Mouse (Mus musculus): ENCODE measurements around the gene Snapc2.
A peak's percentile ranks its signal among the peaks of the same experiment; 100 is the strongest.
"Not testable (repeated sequence)": the region's sequence is repeated elsewhere in the genome, so short reads cannot be mapped to it uniquely, and the experiment has no call there.

Gene Snapc2

GRCm38 (mm10) chr8:4238434-4239192, 14.3 kb upstream of the Snapc2 start, which contains the start of the genes Map2k7 and Gm49320:
Gene Map2k7, plus strand, starts transcription at chr8:4238740.
Gene Gm49320, plus strand, starts transcription at chr8:4238865.
- peak; percentile 100 for DNase-seq

- DNase-seq, result no peak
Measured at GRCm38 (mm10) chr8:4239193-4239890, 13.5 kb upstream of the Snapc2 start.

- no peak for DNase-seq
Measured at GRCm38 (mm10) chr8:4245061-4245460, 7.8 kb upstream of the Snapc2 start.

- DNase-seq, result no peak
Measured at GRCm38 (mm10) chr8:4245737-4246136, 7.1 kb upstream of the Snapc2 start.

GRCm38 (mm10) chr8:4247241-4247640, 5.6 kb upstream of the Snapc2 start:
- no peak for DNase-seq

GRCm38 (mm10) chr8:4247951-4248540, 4.8 kb upstream of the Snapc2 start, which contains the start of gene Tgfbr3l:
Gene Tgfbr3l, plus strand, starts transcription at chr8:4248214.
- DNase-seq, result no peak

- DNase-seq, result no peak
Measured at GRCm38 (mm10) chr8:4249213-4249612, 3.7 kb upstream of the Snapc2 start.

GRCm38 (mm10) chr8:4250306-4250970, 2.4 kb upstream of the Snapc2 start:
- DNase-seq, result peak; percentile 87

- DNase-seq, result no peak
Measured at GRCm38 (mm10) chr8:4252116-4252760, 642 bp upstream of the Snapc2 start.

GRCm38 (mm10) chr8:4254001-4254400, 1.1 kb downstream of the Snapc2 start:
- no peak for DNase-seq

GRCm38 (mm10) chr8:4255471-4255870, 2.6 kb downstream of the Snapc2 start:
- DNase-seq, result not testable (repeated sequence)

- DNase-seq, result no peak
Measured at GRCm38 (mm10) chr8:4256911-4257310, 4.0 kb downstream of the Snapc2 start.

- no peak for DNase-seq
Measured at GRCm38 (mm10) chr8:4257350-4257749, 4.5 kb downstream of the Snapc2 start.

- peak; percentile 83 for DNase-seq
Measured at GRCm38 (mm10) chr8:4258233-4258632, 5.4 kb downstream of the Snapc2 start.

- DNase-seq, result no peak
Measured at GRCm38 (mm10) chr8:4258678-4259077, 5.8 kb downstream of the Snapc2 start.

GRCm38 (mm10) chr8:4259125-4259804, 6.4 kb downstream of the Snapc2 start, which contains the start of gene Ctxn1:
Gene Ctxn1, minus strand, starts transcription at chr8:4259274.
- DNase-seq, result peak; percentile 98

- no peak for DNase-seq
Measured at GRCm38 (mm10) chr8:4259805-4260170, 6.9 kb downstream of the Snapc2 start.

- DNase-seq, result no peak
Measured at GRCm38 (mm10) chr8:4263105-4263791, 10.4 kb downstream of the Snapc2 start.

GRCm38 (mm10) chr8:4265160-4265914, 12.5 kb downstream of the Snapc2 start:
- DNase-seq, result no peak

- no peak for DNase-seq
Measured at GRCm38 (mm10) chr8:4267627-4268026, 14.7 kb downstream of the Snapc2 start.

- DNase-seq, result no peak
Measured at GRCm38 (mm10) chr8:4269609-4270008, 16.7 kb downstream of the Snapc2 start.

Data from liver (tissue).